Mouse (Mus musculus) spleen, adult 2 months (tissue): Measurements from ENCODE around the gene Ppm1h.

Source experiments
- CTCF ChIP-seq: fragments of 200-500 bp; IDR thresholded peaks from 2 replicates; pipeline ENCODE4 v1.5.1; 2011; ENCODE audit warnings: mild to moderate bottlenecking, inconsistent platforms; ENCODE audit not compliant: insufficient read depth, insufficient read length, insufficient replicate concordance; ENCODE audit errors: extremely low read depth
- POLR2A ChIP-seq: fragments of 200-500 bp; IDR thresholded peaks from 2 replicates; pipeline ENCODE4 v1.6.1; 2011; ENCODE audit warnings: low read depth, low read length, inconsistent platforms

DNA sequence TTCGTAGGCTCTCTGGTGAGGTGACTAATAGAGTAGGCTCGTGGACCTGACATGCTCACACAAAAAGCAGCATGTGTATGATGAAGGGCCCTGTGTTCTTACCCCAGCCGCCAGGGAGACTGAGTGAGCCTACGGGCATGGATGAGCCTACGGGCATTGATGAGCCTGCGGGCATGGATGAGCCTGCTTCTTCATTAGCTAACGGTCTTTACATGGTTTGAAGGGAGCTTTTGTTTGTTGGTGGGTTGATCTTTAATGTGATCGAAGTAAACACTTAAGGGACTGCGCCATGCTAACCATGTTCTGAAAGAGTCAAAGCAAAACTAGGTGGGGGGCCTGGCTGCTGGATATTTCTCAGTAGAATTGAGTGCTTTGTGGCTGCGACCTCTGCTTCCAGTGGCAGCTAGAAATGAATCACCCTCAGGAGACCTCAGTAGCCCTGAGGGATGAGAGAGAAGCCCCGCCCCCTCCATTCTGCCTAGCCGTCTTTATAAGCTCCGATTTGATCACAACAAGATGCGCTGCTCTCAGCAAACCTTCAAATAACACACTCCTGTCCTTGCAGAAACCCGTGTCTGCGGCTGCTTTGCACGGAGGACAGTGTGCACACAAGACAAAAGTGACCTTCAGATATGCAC, 183.9 kb downstream of the Ppm1h start:
- TF ChIP-seq CTCF, result no peak
- TF ChIP-seq POLR2A, result no peak
